Mouse (Mus musculus): ENCODE measurements around the gene Ccdc62. TPM values are rescaled to one million over a fixed set of nuclear protein-coding genes. Genes with fewer than 3 reads are reported as not detected.

Gene Ccdc62
- 1 to 10 TPM; 2.3 to 3.6 TPM for total RNA-seq (2021)
- long read RNA-seq, experiment 1, partial matches to known transcripts = 0 of 2 reads
- long read RNA-seq, experiment 1, other reads (novel, unspliced or antisense) = 1 of 2 reads
- long read RNA-seq, experiment 2, partial matches to known transcripts = 0 of 2 reads
- long read RNA-seq, experiment 2, other reads (novel, unspliced or antisense) = 1 of 2 reads

GRCm38 (mm10) chr5:123930508-123930989 is at the start of gene Ccdc62:
Gene Ccdc62, plus strand, starts transcription at chr5:123930679.
- DNase-seq = peak; percentile 95

GRCm38 (mm10) chr5:123880778-123881177 is 49.7 kb upstream of the Ccdc62 start:
- DNase-seq = no peak

GRCm38 (mm10) chr5:123883891-123884290 is 46.6 kb upstream of the Ccdc62 start:
- no peak for DNase-seq

GRCm38 (mm10) chr5:123884332-123884731 is 46.1 kb upstream of the Ccdc62 start:
- DNase-seq = no peak

- no peak for DNase-seq
These were observed 44.1 kb upstream of the Ccdc62 start for GRCm38 (mm10) chr5:123886365-123886764.

- DNase-seq = no peak
These were observed 40.2 kb upstream of the Ccdc62 start for GRCm38 (mm10) chr5:123890312-123890711.

GRCm38 (mm10) chr5:123890987-123891386 is 39.5 kb upstream of the Ccdc62 start:
- DNase-seq = no peak

GRCm38 (mm10) chr5:123891669-123892068 is 38.8 kb upstream of the Ccdc62 start:
- DNase-seq = peak; percentile 44

GRCm38 (mm10) chr5:123893520-123893919 is 37.0 kb upstream of the Ccdc62 start:
- DNase-seq = no peak

- no peak for DNase-seq
These were observed 34.1 kb upstream of the Ccdc62 start for GRCm38 (mm10) chr5:123896395-123896794.

- no peak for DNase-seq
These were observed 33.1 kb upstream of the Ccdc62 start for GRCm38 (mm10) chr5:123897352-123897751.

- DNase-seq = no peak
These were observed 26.3 kb upstream of the Ccdc62 start for GRCm38 (mm10) chr5:123904059-123904672.

GRCm38 (mm10) chr5:123906146-123906975 is 24.1 kb upstream of the Ccdc62 start:
- DNase-seq = no peak

GRCm38 (mm10) chr5:123906976-123907630 is 23.4 kb upstream of the Ccdc62 start, which contains the start of gene Denr:
Gene Denr, plus strand, starts transcription at chr5:123907175.
- DNase-seq = peak; percentile 100

- no peak for DNase-seq
These were observed 22.9 kb upstream of the Ccdc62 start for GRCm38 (mm10) chr5:123907631-123907977.

GRCm38 (mm10) chr5:123914852-123915251 is 15.6 kb upstream of the Ccdc62 start:
- DNase-seq = no peak

- DNase-seq = no peak
These were observed 8.4 kb upstream of the Ccdc62 start for GRCm38 (mm10) chr5:123922112-123922511.

- DNase-seq = no peak
These were observed 3.4 kb upstream of the Ccdc62 start, which contains the start of gene Gm43518 for GRCm38 (mm10) chr5:123927118-123927517. Gene Gm43518, plus strand, starts transcription at chr5:123927418.

- no peak for DNase-seq
These were observed 652 bp downstream of the Ccdc62 start for GRCm38 (mm10) chr5:123931131-123931530.

- DNase-seq = no peak
These were observed 2.4 kb downstream of the Ccdc62 start for GRCm38 (mm10) chr5:123932927-123933326.

- DNase-seq = no peak
These were observed 3.1 kb downstream of the Ccdc62 start for GRCm38 (mm10) chr5:123933556-123933955.

- no peak for DNase-seq
These were observed 3.6 kb downstream of the Ccdc62 start for GRCm38 (mm10) chr5:123933957-123934591.
